Mouse (Mus musculus): ENCODE results near the gene Olfr309.

GRCm38 (mm10) chr7:86337486-86337885 lies 24.0 kb upstream of the Olfr309 start, which contains the start of gene Olfr307:
- TF ChIP-seq POLR2A (IDR thresholded peaks at IDR 0.05; ENCODE audit: extremely low read depth, insufficient read depth, low read length), result no peak
- no peak for TF ChIP-seq CTCF (IDR thresholded peaks at IDR 0.05; ENCODE audit: extremely low read depth, insufficient read depth, low read length)

Measured in cortical plate, adult 2 months (tissue).